Mouse (Mus musculus) liver, adult 2 months (tissue): ENCODE measurements around the gene Supt5.

ENCODE experiments used
- CTCF ChIP-seq: fragments of 200-500 bp; IDR thresholded peaks from 2 replicates; pipeline ENCODE4 v1.5.1; 2011; ENCODE audit warnings: low read depth, low read length, control low read depth
- POLR2A ChIP-seq: fragments of 200-500 bp; IDR thresholded peaks from 2 replicates; pipeline ENCODE4 v1.6.1; 2011; ENCODE audit warnings: low read length, control low read depth; ENCODE audit not compliant: insufficient read depth; ENCODE audit errors: extremely low read depth

GRCm38 (mm10) chr7:28325293-28325692 is 13.3 kb downstream of the Supt5 start:
- TF ChIP-seq CTCF (no peak), POLR2A (no peak)
